Mouse (Mus musculus) C2C12 (cell line): ENCODE measurements around the gene Kptn.

ENCODE experiments used
- CEBPB ChIP-seq: IDR thresholded peaks from one replicate; pipeline ENCODE4 v1.6.1; 2011; ENCODE audit warnings: low read depth, mild to moderate bottlenecking, control low read depth, moderate library complexity
- CTCF ChIP-seq: IDR thresholded peaks from one replicate; pipeline ENCODE4 v1.5.1; 2011; ENCODE audit not compliant: control insufficient read depth, insufficient read depth, insufficient read length
- MAX ChIP-seq: IDR thresholded peaks from one replicate; pipeline ENCODE4 v1.6.1; 2011; ENCODE audit warnings: mild to moderate bottlenecking, control low read depth
- MYOG ChIP-seq: IDR thresholded peaks from one replicate; pipeline ENCODE4 v1.6.1; 2011; ENCODE audit not compliant: control insufficient read depth, insufficient read length; ENCODE audit errors: extremely low read depth

- no peak for TF ChIP-seq CTCF
- TF ChIP-seq MYOG, result no peak
- TF ChIP-seq CEBPB, result no peak
- no peak for TF ChIP-seq MAX
Measured at GRCm38 (mm10) chr7:16094592-16094991, 25.1 kb upstream of the Kptn start.
